Mouse (Mus musculus) midbrain, embryonic 14.5 days (tissue): Measurements from ENCODE around the gene Grid1. TPM values are rescaled to one million over a fixed set of nuclear protein-coding genes. Genes with fewer than 3 reads are reported as not detected.

ENCODE experiments used
- ATAC-seq: fragments of 200-750 bp; cut with Nextera tagmentation; 2 replicates; pipeline ENCODE4 v1.8.0; 2017; ENCODE audit warnings: moderate number of reproducible peaks, moderate library complexity; ENCODE audit not compliant: low FRiP score, low TSS enrichment
- DNase-seq: peaks from one replicate; pipeline ENCODE4 v3.0.0-alpha.2; 2015
- H3K27ac ChIP-seq: fragments of 300-500 bp; sonication (generic); replicated peaks from 2 replicates; pipeline ENCODE4 v1.5.1; 2014; ENCODE audit warnings: mild to moderate bottlenecking, low read depth, low read length, moderate library complexity
- H3K27me3 ChIP-seq: fragments of 300-500 bp; sonication (generic); 2 replicates; pipeline ENCODE4 v1.6.1; 2014; ENCODE audit warnings: low read length, control low read depth, mixed read lengths; ENCODE audit not compliant: control insufficient read depth, insufficient read depth
- H3K36me3 ChIP-seq: fragments of 300-500 bp; sonication (generic); 2 replicates; pipeline ENCODE4 v1.6.1; 2014; ENCODE audit warnings: low read length, control low read depth; ENCODE audit not compliant: control insufficient read depth, insufficient read depth
- H3K4me1 ChIP-seq: fragments of 300-500 bp; sonication (generic); 2 replicates; pipeline ENCODE4 v1.6.1; 2014; ENCODE audit warnings: mild to moderate bottlenecking, antibody characterized with exemption, low read length, control low read depth; ENCODE audit not compliant: control insufficient read depth, insufficient read depth
- H3K4me2 ChIP-seq: fragments of 300-500 bp; sonication (generic); 2 replicates; pipeline ENCODE4 v1.6.1; 2014; ENCODE audit warnings: mild to moderate bottlenecking, low read length, moderate library complexity
- H3K4me3 ChIP-seq: fragments of 300-500 bp; sonication (generic); replicated peaks from 2 replicates; pipeline ENCODE4 v1.5.1; 2014; ENCODE audit warnings: low read depth, low read length
- H3K9ac ChIP-seq: fragments of 300-500 bp; sonication (generic); replicated peaks from 2 replicates; pipeline ENCODE4 v1.6.1; 2014; ENCODE audit warnings: mild to moderate bottlenecking, low read length, moderate library complexity
- H3K9me3 ChIP-seq: fragments of 300-500 bp; sonication (generic); 2 replicates; pipeline ENCODE4 v1.6.1; 2016; ENCODE audit warnings: low read length, control low read depth, mixed read lengths; ENCODE audit not compliant: control insufficient read depth
- WGBS: fragments of 180-500 bp; shearing (Covaris S2); extraction: QIAGEN DNeasy Blood & Tissue Kit; methylation state at CpG from one replicate; pipeline ENCODE4 v1.1.7; 2014; 5-methylcytosine and 5-hydroxymethylcytosine counted together
- polyA plus RNA-seq: library from polyadenylated mRNA; unstranded; fragments of >200 nt; fragmentation: Nextera tagmentation; extraction: Ambion mirVana; gene quantifications from 2 replicates; pipeline ENCODE4 v1.2.1, GENCODE M21; 2014

Gene Grid1
- polyA plus RNA-seq, 1 experiment from 2014 or later, result 5.1 TPM

DNA sequence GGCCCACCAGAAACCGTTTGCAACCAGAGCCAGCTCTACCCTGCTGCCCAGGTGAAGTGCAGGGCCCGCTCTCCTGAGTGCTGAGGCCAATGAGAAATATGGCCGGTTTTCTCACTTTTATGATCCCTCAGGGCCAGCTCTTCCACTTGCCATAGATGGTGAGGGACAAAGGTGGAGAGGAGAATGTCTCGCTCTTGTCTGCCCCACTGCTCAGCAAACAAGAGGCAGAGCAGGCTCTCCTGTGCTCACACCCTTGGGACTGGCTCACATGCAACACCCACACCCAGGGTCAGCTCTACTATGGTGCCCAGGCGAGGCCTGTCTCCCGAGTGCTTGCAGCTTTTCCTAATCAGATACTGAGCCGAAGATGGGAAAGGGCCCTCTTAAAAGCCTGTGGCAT is 41.1 kb upstream of the Grid1 start:
- no peaks in the 10 kb centered on the region for H3K9me3 ChIP-seq
- DNase-seq, result no peak
- H3K27me3 ChIP-seq, result no peaks in the 10 kb centered on the region
- H3K4me3 ChIP-seq, result no peak overlapping the region
- H3K9ac ChIP-seq, result no peak overlapping the region
- no peak overlapping the region for H3K4me2 ChIP-seq
- no peaks in the 10 kb centered on the region for H3K4me1 ChIP-seq
- 86% methylated on average over 7 of the region's 7 CpGs for WGBS
- H3K27ac ChIP-seq, result no peak overlapping the region
- ATAC-seq, result no peak
- no peaks in the 10 kb centered on the region for H3K36me3 ChIP-seq

DNA sequence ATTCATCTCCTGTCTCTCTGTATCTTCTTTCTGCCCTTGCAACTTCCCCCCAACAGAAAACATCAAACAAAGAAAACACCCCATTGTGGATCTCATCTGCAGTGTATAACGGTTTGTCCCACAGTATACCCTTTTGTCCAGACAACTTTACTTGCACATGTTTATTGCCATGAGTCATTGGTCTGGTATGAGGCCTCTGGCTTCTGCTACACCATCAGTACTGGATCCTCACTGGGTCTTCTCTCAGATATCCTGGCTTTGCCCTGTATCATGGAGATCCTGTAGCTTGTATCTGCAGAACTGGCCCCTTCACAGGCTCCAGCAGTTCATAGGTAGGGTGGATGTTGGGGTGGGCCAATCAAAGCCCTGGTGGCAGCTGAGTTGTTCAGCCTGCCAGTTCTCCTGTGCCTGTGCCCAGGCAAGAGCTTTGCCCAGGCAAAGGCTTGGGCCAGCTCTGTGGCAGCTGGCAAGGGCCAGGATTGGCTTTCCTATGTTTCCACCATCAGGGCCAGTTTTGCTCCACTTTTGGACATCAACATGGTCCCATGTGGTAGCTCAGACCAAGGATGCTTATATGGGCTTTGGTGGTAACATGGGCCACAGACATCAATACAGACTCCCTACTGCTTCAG is 26.4 kb upstream of the Grid1 start:
- WGBS, result 73% methylated on average over 1 of the region's 1 CpGs
- Histone ChIP-seq H3K27ac (no peak overlapping the region), H3K36me3 (no peaks in the 10 kb centered on the region), H3K4me3 (no peak overlapping the region), H3K4me1 (no peaks in the 10 kb centered on the region), H3K9ac (no peak overlapping the region), H3K4me2 (no peak overlapping the region), H3K27me3 (no peaks in the 10 kb centered on the region), H3K9me3 (0 out of 2 replicates have a peak, but pooled peaks cover 10% of the 10 kb centered on the region)
- DNase-seq (no peak), ATAC-seq (no peak)

DNA sequence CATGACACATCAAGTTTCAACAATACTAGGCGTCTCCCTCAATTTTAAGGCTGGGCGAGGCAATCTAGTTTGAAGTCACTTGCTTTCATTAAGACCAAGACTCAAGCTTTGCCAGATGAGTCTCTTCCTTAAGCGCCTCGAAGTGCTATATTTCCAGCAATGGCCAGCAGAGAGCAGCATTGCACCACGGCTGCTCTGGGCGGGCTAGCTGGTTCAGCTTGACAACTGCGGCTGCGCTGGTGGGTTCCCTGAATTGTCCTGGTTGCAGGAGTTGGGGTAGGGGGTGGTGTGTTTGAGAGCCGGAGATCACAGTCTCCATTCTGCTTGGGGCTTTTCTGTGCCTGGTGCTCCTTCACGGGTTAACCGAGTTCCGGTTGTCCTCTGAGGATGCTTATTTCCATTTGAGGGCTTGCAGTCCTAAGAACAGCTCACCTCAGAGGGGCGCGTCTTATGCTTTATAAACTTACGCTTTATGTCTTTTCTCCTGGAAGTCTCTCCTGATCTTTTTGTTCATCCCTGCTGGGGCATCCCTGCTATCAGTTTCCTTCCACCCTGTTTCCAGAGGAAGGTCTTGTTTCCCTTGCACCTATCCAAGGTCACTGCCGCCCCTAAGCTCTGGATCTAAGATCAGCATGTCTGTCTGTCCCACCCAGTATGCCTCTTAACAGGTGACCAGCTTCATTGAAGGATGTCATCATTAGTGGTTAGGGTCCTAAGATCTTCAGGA is 9.0 kb upstream of the Grid1 start:
- Histone ChIP-seq H3K4me2 (peak overlapping the region; percentile 46), H3K4me3 (peak overlapping the region; percentile 5; the same call in 1 of the 2 replicates), H3K4me1 (no peaks in the 10 kb centered on the region), H3K27ac (no peak overlapping the region), H3K9ac (no peak overlapping the region), H3K36me3 (no peaks in the 10 kb centered on the region), H3K27me3 (no peaks in the 10 kb centered on the region), H3K9me3 (no peaks in the 10 kb centered on the region)
- WGBS, result 20% methylated on average over 16 of the region's 16 CpGs
- DNase-seq, result peak; percentile 96
- ATAC-seq, result peak; percentile 87

DNA sequence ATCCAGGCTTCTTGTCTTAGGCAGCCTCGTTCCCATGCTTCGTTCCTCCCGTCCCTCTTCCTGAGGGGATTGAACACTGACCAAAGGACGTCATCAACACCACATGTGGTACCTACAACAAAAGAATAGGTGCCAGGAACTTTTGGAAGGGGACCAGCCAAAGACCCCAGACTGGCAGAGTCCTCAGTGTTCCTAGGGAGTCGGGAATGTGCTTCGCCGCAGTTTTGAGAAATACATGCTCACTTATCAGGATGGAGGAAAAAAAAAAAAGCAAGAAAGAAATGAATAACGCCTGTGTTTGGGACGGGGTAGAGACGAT is 8.5 kb upstream of the Grid1 start:
- no peaks in the 10 kb centered on the region for H3K9me3 ChIP-seq
- no peak overlapping the region for H3K9ac ChIP-seq

DNA sequence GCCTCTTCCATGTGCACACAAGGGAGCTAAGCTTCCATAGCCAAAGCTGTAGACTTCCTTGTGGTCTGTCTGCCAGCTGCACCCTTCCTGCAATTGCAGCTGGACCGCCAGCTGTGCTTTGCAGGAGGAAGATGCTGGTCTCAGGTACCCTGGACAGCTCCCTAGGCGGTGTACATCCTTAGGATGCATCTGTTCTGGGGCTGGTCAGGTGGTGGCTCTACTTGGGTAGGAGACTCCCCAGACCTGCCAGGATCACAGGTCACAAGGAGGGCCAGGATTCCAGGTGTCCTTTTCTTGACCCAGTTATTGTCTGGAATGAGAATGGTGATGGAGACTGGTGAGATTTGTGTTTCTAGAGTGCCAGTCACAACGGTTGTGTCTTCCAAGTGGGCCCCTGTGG is 3.6 kb upstream of the Grid1 start:
- Histone ChIP-seq H3K9me3 (no peaks in the 10 kb centered on the region), H3K27ac (no peak overlapping the region), H3K36me3 (no peaks in the 10 kb centered on the region), H3K4me1 (peaks cover 8% of the 10 kb centered on the region; the same call in 1 of the 2 replicates), H3K4me2 (no peak overlapping the region), H3K4me3 (no peak overlapping the region), H3K27me3 (peaks cover 30% of the 10 kb centered on the region), H3K9ac (no peak overlapping the region)
- ATAC-seq (no peak), DNase-seq (no peak)
- 42% methylated on average over 3 of the region's 3 CpGs for WGBS

More for the DNA sequence above, 8.5 kb upstream of the Grid1 start:
- ATAC-seq, result 0 out of 2 replicates have a peak, but pooled peaks have one; percentile 12
- DNase-seq, result no peak
- H3K4me2 ChIP-seq, result no peak overlapping the region
- H3K27me3 ChIP-seq, result peaks cover 5% of the 10 kb centered on the region
- H3K4me3 ChIP-seq, result no peak overlapping the region
- no peaks in the 10 kb centered on the region for H3K4me1 ChIP-seq
- no peaks in the 10 kb centered on the region for H3K36me3 ChIP-seq
- WGBS, result 75% methylated on average over 10 of the region's 10 CpGs
- no peak overlapping the region for H3K27ac ChIP-seq

DNA sequence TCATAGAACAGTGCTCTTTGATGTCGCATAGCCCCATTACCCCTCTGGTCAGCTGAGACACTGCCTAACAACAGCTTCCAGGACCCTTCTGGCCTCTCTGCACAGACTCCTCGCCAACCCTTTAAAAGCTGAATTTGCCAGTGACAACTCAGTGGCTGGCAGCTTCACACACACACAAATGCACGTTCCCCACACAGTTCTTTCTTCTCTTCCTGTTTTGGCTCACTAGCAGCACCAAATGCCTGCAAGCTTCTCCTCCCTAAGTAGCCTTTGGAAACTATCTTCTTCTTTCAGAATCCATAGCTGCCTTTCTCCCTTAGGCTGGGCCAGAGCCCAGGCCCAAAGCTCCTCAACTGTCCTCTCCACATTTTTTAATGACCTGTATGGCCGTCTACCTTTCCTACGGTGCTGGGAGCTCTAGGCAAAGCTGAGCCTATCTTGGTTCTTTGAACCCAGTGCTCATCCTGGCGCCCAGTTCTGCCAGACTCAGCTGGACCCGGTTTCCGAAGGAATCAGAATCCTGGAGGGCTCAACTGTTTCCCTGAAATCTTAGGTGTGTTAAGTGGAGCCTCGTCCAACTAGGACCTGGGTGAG is 1.4 kb upstream of the Grid1 start:
- H3K9ac ChIP-seq, result peak overlapping the region; percentile 77; the same call in 1 of the 2 replicates
- no peak overlapping the region for H3K27ac ChIP-seq
- peaks cover 43% of the 10 kb centered on the region for H3K27me3 ChIP-seq

DNA sequence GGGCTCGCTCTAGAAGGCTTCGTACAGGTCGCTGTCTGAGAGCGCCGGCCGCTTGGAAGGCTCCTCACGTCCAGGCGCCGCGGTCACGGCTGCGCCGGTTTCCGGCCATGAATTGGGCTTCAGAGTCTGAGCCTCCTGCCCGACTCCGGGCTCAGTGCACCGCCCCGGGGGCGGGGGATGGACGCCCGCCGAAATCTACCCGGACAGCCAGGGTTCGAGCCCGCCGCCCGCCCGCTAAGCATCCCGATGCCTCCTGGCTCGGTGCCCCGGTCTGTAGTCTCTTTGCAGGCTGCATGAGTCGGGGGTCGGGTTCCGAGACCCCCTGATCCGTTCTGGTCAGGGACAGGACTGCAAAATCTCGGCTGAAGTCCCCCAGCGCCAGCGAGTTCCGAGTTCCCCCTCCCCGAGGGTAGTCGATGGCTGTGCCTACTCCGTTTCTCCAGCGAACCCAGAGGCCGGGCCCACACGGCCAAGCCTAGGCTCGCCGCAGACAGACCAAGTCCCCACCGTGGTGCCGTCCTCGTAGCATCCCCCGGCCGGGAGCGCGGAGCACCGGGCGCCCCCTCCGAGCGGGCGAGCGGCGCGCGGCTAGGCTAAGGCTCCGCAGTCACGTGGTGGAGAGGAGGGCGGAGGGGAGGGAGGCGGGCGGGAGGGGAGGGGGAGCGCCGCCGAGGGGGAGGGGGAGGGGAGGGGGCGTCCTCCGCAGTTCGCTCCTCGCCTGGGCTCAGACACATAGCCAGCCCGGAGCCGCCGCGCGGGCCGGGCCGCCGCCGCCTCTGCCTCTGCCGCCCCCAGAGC is 588 bp upstream of the Grid1 start:
- H3K27me3 ChIP-seq, result peaks cover 43% of the 10 kb centered on the region
- peak overlapping the region; percentile 69 for H3K4me3 ChIP-seq
- peak; percentile 89 for DNase-seq
- peak overlapping the region; percentile 93 for H3K4me2 ChIP-seq
- H3K9me3 ChIP-seq, result no peaks in the 10 kb centered on the region
- peak; percentile 84 for ATAC-seq
- H3K4me1 ChIP-seq, result peaks cover 26% of the 10 kb centered on the region
- H3K27ac ChIP-seq, result peak overlapping the region; percentile 84
- H3K36me3 ChIP-seq, result no peaks in the 10 kb centered on the region
- WGBS, result 1% methylated on average over 66 of the region's 85 CpGs
- H3K9ac ChIP-seq, result peak overlapping the region; percentile 77

More for the DNA sequence above, 1.4 kb upstream of the Grid1 start:
- no peaks in the 10 kb centered on the region for H3K36me3 ChIP-seq
- ATAC-seq (no peak), DNase-seq (peak; percentile 24)
- peak overlapping the region; percentile 69 for H3K4me3 ChIP-seq
- H3K9me3 ChIP-seq, result no peaks in the 10 kb centered on the region
- H3K4me1 ChIP-seq, result peaks cover 21% of the 10 kb centered on the region
- WGBS, result 6% methylated on average over 9 of the region's 9 CpGs
- peak overlapping the region; percentile 93 for H3K4me2 ChIP-seq

DNA sequence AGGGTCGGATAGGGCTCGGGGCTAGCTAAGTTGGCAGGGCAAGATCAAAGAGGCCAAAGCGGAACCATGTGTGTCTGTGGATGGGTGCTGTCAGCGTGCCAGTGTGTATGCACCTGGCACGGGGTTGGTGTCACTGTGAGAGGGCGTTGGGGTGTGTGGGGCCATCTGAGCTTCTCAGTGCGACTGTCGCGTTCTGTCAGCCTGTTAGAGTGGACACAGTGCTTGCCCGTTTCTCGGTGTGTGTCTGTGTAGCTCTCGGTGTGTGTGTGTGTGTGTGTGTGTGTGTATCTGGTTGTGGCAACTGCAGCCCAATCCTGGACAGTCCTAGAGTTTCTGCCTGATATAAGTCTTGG is 721 bp downstream of the Grid1 start:
- Histone ChIP-seq H3K27ac (no peak overlapping the region), H3K4me1 (peaks cover 26% of the 10 kb centered on the region), H3K4me3 (peak overlapping the region; percentile 69), H3K27me3 (peaks cover 43% of the 10 kb centered on the region), H3K36me3 (no peaks in the 10 kb centered on the region), H3K9ac (peak overlapping the region; percentile 77), H3K4me2 (peak overlapping the region; percentile 93), H3K9me3 (no peaks in the 10 kb centered on the region)
- WGBS, result under 1% methylated on average over 12 of the region's 12 CpGs
- ATAC-seq, result 0 out of 2 replicates have a peak, but pooled peaks have one; percentile 1
- no peak for DNase-seq
